Mouse (Mus musculus) adrenal gland, postnatal 36 days (tissue): ENCODE results near the gene Hoxa11. TPM values are rescaled to one million over a fixed set of nuclear protein-coding genes. Genes with fewer than 3 reads are reported as not detected.

ENCODE experiments used
- DNase-seq, 2 experiments: peaks; one replicate each; pipeline ENCODE4 v3.0.0; 2021; ENCODE audit warnings: mixed read lengths in 1 of 2
- microRNA-seq: library from miRNA; unstranded; fragments of <30 nt; microRNA quantifications from one replicate; pipeline ENCODE4 v1.2.0, GENCODE M21; 2021
- total RNA-seq, 2 experiments: library from RNA; stranded (reverse); gene quantifications; 2 replicates each; pipeline ENCODE4 v1.2.3; 2021

The Hoxa11 gene
- total RNA-seq, 2 experiments from 2014 or later = not detected

DNA sequence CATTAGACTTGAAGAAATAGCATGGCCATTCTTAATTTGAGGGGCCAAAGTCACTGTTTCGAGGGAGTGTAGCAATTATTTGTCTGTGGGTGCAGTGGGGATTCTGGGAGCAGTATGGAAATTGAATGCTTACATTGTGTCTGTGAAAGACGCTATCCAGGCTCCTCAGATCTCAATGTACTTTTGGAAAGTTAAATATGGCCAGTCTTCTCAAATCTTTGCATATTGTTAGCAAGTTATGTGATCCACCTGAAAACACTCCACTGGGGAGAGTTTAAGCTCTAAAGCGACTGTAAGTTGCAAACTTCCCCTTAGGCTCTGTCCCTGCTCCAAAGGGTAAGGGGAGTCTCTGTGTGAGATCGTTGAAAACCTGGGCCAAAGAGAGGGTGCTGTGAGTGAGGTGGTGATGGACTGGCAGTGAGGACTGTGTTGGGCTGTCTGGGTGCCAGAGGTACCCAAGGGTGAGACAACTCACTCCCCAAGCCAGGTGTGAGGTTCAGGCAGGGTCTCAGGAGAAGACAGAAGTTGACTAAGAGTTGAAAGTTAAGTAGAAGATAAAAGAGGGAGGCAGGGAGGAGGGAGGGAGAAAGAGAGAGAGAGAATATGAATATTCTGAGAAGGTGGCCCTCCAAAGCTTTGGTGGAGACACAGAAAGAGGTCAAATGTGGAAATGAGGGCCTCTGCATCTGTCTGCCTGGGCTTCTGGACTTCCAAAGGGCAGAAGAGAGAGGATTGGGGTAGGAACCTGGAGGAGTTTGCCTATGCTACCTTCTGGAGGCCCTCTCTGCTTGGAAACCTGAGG, 38.5 kb downstream of the Hoxa11 start:
- DNase-seq = no peak

DNA sequence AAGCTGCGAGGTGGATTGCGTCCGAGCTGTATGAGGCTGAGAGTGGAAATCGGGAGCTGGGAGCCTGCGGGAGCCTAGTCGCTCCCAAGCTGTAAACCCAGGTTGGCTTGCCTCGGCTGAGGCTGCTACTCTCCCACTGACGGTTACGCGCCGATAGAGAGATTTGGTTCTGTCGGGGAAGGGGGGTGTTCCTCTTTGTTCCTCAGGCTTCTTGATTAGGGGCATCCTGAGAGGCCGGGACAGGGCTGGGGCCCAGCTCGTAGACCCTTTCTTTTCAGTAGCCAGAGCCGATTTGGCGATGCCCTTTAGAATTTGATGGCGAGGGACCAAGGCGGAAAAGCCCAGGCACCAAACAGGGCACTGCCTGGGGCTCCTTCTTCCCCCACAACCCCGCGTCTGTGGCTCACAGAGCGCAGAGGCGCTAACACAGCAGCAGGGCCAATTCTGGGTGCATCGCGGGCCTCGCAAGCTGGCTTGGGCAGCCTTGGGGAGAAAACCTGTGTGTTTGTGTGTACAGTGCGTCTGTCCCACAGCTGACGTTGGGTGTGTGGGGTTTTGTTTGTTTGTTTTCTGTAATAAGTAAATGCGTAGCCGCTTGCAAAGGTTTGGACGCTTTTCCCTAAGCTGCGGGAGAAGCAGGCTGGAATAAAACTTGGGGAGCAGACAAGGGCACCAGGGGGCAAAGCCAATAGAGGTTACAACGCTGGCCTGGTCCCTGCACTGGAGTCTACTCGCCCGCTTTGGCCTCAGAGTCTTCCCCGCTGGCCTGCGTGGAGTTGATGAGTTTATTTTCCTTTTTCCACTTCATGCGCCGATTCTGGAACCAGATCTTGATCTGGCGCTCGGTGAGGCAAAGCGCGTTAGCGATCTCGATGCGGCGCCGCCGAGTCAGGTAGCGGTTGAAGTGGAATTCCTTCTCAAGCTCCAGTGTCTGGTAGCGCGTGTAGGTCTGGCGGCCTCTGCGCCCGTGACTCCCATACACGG, 39.7 kb downstream of the Hoxa11 start:
- no peak for DNase-seq

DNA sequence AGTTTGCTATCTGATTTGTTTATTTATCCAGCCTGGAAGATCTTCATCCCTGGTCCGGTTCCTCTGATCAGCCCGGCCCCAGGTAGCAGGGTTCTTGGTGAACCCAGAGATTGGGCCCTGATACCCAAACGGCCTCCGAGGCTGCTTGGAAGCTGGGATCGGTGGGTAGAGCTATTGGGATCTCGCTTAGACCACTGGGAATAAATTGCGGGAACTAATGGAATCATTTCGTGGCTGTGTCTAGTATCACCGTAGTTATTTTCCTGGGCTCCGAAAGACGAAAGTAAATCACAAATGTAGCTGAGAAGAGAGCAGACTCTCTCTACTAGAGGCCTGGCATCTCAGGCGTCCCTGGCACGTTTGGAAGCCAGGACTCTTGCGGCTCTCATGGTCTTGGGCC, 40.4 kb downstream of the Hoxa11 start:
- no peak for DNase-seq

GRCm38 (mm10) chr6:52204050-52204752, 41.4 kb downstream of the Hoxa11 start, which contains the start of gene Hoxa5:
Gene Hoxa5 (minus strand): TSS chr6:52204587.
- peak; percentile 88 to 93 for DNase-seq

DNA sequence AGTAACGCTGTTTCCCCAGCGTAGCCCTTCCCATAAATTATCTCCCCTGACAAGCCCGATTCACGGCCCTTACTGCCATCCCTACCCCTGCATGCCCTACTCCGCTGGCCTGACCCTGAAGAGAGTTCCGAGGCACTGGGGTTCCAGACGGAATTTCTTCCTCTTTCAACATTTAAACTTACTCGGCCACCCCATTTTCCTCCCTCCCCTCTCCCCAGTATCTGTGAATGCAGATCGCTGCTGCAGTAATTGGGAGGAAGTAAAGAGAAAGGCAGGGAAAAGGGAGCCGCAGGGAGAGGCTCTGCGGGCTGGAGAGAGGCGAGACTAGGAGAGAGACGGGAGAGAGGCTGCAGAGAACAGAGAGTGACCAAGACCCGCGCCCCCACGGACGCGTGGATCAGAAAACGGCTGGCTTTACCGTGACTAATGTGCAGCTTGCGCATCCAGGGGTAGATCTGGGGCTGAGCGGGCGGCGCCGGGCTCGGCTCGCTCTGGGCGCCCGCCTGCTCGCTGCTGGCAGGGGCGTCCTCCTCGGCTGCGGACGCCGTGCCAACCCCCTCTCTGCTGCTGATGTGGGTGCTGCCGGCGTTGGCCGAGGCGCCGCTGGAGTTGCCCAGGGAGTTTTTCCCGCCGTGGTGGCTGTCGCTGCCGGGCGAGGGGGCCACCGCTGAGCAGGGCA, 42.1 kb downstream of the Hoxa11 start:
- peak in 1 of 2 experiments; percentile 59 for DNase-seq

DNA sequence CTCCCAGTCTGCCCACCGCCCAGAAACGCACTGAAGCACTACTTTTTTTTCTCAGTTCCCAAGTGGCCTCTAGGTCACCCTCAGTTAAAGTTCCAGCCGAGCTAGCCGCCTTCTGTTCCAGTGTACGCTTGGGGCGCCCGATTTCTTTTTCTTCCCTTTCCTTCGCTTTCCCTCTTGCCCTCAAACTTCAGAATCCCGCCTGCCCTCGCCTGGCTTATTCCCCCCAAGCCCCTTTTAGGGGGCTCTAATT, 42.6 kb downstream of the Hoxa11 start:
- no peak for DNase-seq

GRCm38 (mm10) chr6:52202362-52203120, 43.1 kb downstream of the Hoxa11 start:
- no peak for DNase-seq

- no peak for DNase-seq
Observed at GRCm38 (mm10) chr6:52201269-52201668, 44.3 kb downstream of the Hoxa11 start.

GRCm38 (mm10) chr6:52200751-52201250, 44.8 kb downstream of the Hoxa11 start:
- DNase-seq = no peak

DNA sequence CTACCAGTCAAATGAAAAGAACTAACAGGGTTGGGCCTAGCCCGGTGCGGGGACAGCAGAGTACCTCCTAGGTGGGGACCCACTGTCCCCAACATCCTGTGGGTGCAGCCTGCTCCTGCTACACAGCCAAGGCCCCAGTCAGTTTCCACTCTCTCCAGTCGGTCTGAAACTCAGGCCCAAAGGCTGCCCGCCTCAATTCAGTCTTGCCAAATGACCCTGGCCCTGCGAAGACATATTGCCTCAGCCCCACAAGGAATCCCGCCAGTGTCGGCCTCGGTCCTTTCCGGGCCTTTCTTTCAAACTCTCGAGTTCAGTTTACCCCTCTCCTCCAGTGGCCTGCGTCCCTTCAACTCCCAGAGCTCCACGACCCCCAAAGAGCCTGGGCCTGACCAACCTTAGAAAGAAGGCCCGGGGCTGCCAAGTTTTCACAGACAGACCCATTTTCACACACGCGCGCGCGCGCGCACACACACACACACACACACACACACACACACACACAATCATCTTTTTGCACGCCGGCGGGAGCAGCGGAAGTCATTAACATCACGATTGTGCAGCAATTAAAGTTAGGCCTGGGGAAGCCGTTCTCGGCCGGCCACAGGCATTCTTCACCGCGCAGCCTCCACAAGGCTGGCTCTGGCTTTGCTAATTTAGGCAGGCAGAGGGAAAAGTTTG, 45.4 kb downstream of the Hoxa11 start:
- peak in 1 of 2 experiments; percentile 35 for DNase-seq

GRCm38 (mm10) chr6:52197271-52197670, 48.3 kb downstream of the Hoxa11 start:
- DNase-seq = peak; percentile 69 to 73

- no peak for DNase-seq
Observed at GRCm38 (mm10) chr6:52196811-52197210, 48.8 kb downstream of the Hoxa11 start.

- no peak for DNase-seq
Observed at GRCm38 (mm10) chr6:52194690-52195089, 50.9 kb downstream of the Hoxa11 start.

Small RNA genes lying within 50 kb of the gene (microRNA-seq; reads per million reads assigned to microRNA genes)
- gene Mir196b = 227 reads per million, percentile 61 among the genes with 10 or more reads in this experiment

Other genes starting within 250 kb of the Hoxa11 start
- 10 to 100 TPM; 46.8 to 50.6 TPM for gene Skap2, start 233.3 kb downstream of the Hoxa11 start, total RNA-seq
- under 1 TPM; 0.23 to 0.70 TPM for gene Hoxa1, start 87.5 kb downstream of the Hoxa11 start, total RNA-seq
- 1 to 10 TPM; 1.7 to 1.9 TPM for gene Hoxa2, start 81.0 kb downstream of the Hoxa11 start, total RNA-seq
- gene 5730596B20Rik, start 68.3 kb downstream of the Hoxa11 start, total RNA-seq = under 1 TPM; 0.10 to 0.40 TPM
- 1 to 10 TPM; 2.6 to 3.1 TPM for gene Hoxa4, start 54.1 kb downstream of the Hoxa11 start, total RNA-seq
- 10 to 100 TPM; 14.7 to 27.8 TPM for gene Hoxa5, start 41.2 kb downstream of the Hoxa11 start, total RNA-seq
- gene Hoxa6, start 37.1 kb downstream of the Hoxa11 start, total RNA-seq = 1 to 10 TPM; 2.5 to 4.6 TPM
- gene Hoxa3, start 32.5 kb downstream of the Hoxa11 start, total RNA-seq = 1 to 10 TPM; 3.7 TPM
- 1 to 10 TPM; 1.5 to 2.8 TPM for gene Gm28308, start 32.5 kb downstream of the Hoxa11 start, total RNA-seq
- gene Hoxa7, start 24.0 kb downstream of the Hoxa11 start, total RNA-seq = 10 to 100 TPM; 19.1 to 20.1 TPM
- gene Hoxa9, start 14.7 kb downstream of the Hoxa11 start, total RNA-seq = 1 to 10 TPM in 1 of 2 experiments, under 1 TPM in 1; 0.56 to 1.3 TPM
- gene Hoxa10, start 5.0 kb downstream of the Hoxa11 start, total RNA-seq = under 1 TPM; 0.20 to 0.30 TPM
- not detected for gene Hoxa13, start 15.1 kb upstream of the Hoxa11 start, total RNA-seq
- gene Evx1, start 67.7 kb upstream of the Hoxa11 start, total RNA-seq = not detected